Mouse (Mus musculus): ENCODE measurements around the gene Dkc1. TPM values are rescaled to one million over a fixed set of nuclear protein-coding genes. Genes with fewer than 3 reads are reported as not detected.

The Dkc1 gene
- polyA plus RNA-seq (2015; fragmentation: Nextera tagmentation; extraction: Ambion mirVana): 111 and 137 TPM in 2 replicates

- peak within 1 kb of the TSS; percentile 32 for H3K9ac ChIP-seq
- H3K4me2 ChIP-seq: peak within 1 kb of the TSS; percentile 53
- H3K4me1 ChIP-seq: no peaks in the 10 kb centered on the region
- ATAC-seq (ENCODE audit: insufficient read depth, low FRiP score, low read depth): peak; percentile 100
- no peaks in the 10 kb centered on the region for H3K27me3 ChIP-seq (replicated peaks)
- peak within 1 kb of the TSS; percentile 56 for H3K4me3 ChIP-seq (replicated peaks)
- H3K36me3 ChIP-seq: no peaks in the 10 kb centered on the region
- peak within 1 kb of the TSS; percentile 63 for H3K27ac ChIP-seq
- 17% methylated on average over 29 of the region's 29 CpGs for WGBS
- no peaks in the 10 kb centered on the region for H3K9me3 ChIP-seq
These were observed at the start of gene Dkc1 for GRCm38 (mm10) chrX:75095369-75096162. TSS of gene Dkc1 (plus strand) at chrX:75095854.

- Histone ChIP-seq H3K4me3 (replicated peaks) (no peak overlapping the region), H3K9ac (no peak overlapping the region), H3K27me3 (replicated peaks) (no peaks in the 10 kb centered on the region), H3K4me1 (no peaks in the 10 kb centered on the region), H3K36me3 (no peaks in the 10 kb centered on the region), H3K4me2 (no peak overlapping the region), H3K9me3 (no peaks in the 10 kb centered on the region), H3K27ac (no peak overlapping the region)
- no peak for ATAC-seq (ENCODE audit: insufficient read depth, low FRiP score, low read depth)
- 70% methylated on average over 1 of the region's 1 CpGs for WGBS
These were observed 49.7 kb upstream of the Dkc1 start for GRCm38 (mm10) chrX:75045931-75046330.

GRCm38 (mm10) chrX:75046921-75047635, 48.6 kb upstream of the Dkc1 start:
- Histone ChIP-seq H3K27me3 (replicated peaks) (no peaks in the 10 kb centered on the region), H3K4me1 (no peaks in the 10 kb centered on the region), H3K4me3 (replicated peaks) (no peak overlapping the region), H3K36me3 (no peaks in the 10 kb centered on the region), H3K27ac (0 out of 2 replicates have a peak overlapping the region, but pooled peaks have one; percentile 31), H3K9ac (no peak overlapping the region), H3K9me3 (no peaks in the 10 kb centered on the region), H3K4me2 (no peak overlapping the region)
- WGBS: 38% methylated on average over 3 of the region's 3 CpGs
- ATAC-seq (ENCODE audit: insufficient read depth, low FRiP score, low read depth): no peak

GRCm38 (mm10) chrX:75056120-75056775, 39.4 kb upstream of the Dkc1 start:
- no peak overlapping the region for H3K27ac ChIP-seq
- 65% methylated on average over 2 of the region's 2 CpGs for WGBS
- no peak overlapping the region for H3K4me2 ChIP-seq
- H3K36me3 ChIP-seq: no peaks in the 10 kb centered on the region
- H3K4me3 ChIP-seq (replicated peaks): no peak overlapping the region
- no peaks in the 10 kb centered on the region for H3K9me3 ChIP-seq
- no peak for ATAC-seq (ENCODE audit: insufficient read depth, low FRiP score, low read depth)
- H3K27me3 ChIP-seq (replicated peaks): no peaks in the 10 kb centered on the region
- no peaks in the 10 kb centered on the region for H3K4me1 ChIP-seq
- no peak overlapping the region for H3K9ac ChIP-seq

GRCm38 (mm10) chrX:75082351-75082750, 13.3 kb upstream of the Dkc1 start:
- H3K36me3 ChIP-seq: no peaks in the 10 kb centered on the region

GRCm38 (mm10) chrX:75083982-75084773, 11.5 kb upstream of the Dkc1 start:
- no peaks in the 10 kb centered on the region for H3K27me3 ChIP-seq (replicated peaks)
- 23% methylated on average over 26 of the region's 26 CpGs for WGBS
- no peaks in the 10 kb centered on the region for H3K9me3 ChIP-seq
- H3K9ac ChIP-seq: no peak overlapping the region
- no peaks in the 10 kb centered on the region for H3K36me3 ChIP-seq
- no peak; the same call in 1 of the 2 replicates for ATAC-seq (ENCODE audit: insufficient read depth, low FRiP score, low read depth)
- peak overlapping the region; percentile 62 for H3K4me2 ChIP-seq
- H3K27ac ChIP-seq: no peak overlapping the region; the same call in 1 of the 2 replicates
- no peaks in the 10 kb centered on the region for H3K4me1 ChIP-seq
- peak overlapping the region; percentile 50 for H3K4me3 ChIP-seq (replicated peaks)

More at GRCm38 (mm10) chrX:75082351-75082750, 13.3 kb upstream of the Dkc1 start:
- no peak overlapping the region for H3K4me3 ChIP-seq (replicated peaks)
- WGBS: 63% methylated on average over 2 of the region's 2 CpGs
- no peak overlapping the region for H3K27ac ChIP-seq
- no peak overlapping the region for H3K9ac ChIP-seq
- no peaks in the 10 kb centered on the region for H3K27me3 ChIP-seq (replicated peaks)
- ATAC-seq (ENCODE audit: insufficient read depth, low FRiP score, low read depth): no peak
- H3K4me1 ChIP-seq: no peaks in the 10 kb centered on the region
- H3K4me2 ChIP-seq: no peak overlapping the region
- H3K9me3 ChIP-seq: no peaks in the 10 kb centered on the region

GRCm38 (mm10) chrX:75084774-75085508, 10.7 kb upstream of the Dkc1 start, which contains the start of gene Gab3:
TSS of gene Gab3 (minus strand) at chrX:75085458.
- ATAC-seq (ENCODE audit: insufficient read depth, low FRiP score, low read depth): peak; percentile 84
- Histone ChIP-seq H3K36me3 (no peaks in the 10 kb centered on the region), H3K4me3 (replicated peaks) (peak within 1 kb of the TSS; percentile 50), H3K9ac (no peak within 1 kb of the TSS), H3K9me3 (no peaks in the 10 kb centered on the region), H3K4me2 (peak within 1 kb of the TSS; percentile 62), H3K4me1 (no peaks in the 10 kb centered on the region), H3K27ac (no peak within 1 kb of the TSS; the same call in 1 of the 2 replicates), H3K27me3 (replicated peaks) (no peaks in the 10 kb centered on the region)
- 13% methylated on average over 6 of the region's 17 CpGs for WGBS

- Histone ChIP-seq H3K9me3 (no peaks in the 10 kb centered on the region), H3K4me3 (replicated peaks) (no peak overlapping the region), H3K4me2 (no peak overlapping the region), H3K9ac (no peak overlapping the region), H3K36me3 (no peaks in the 10 kb centered on the region), H3K4me1 (no peaks in the 10 kb centered on the region), H3K27ac (no peak overlapping the region), H3K27me3 (replicated peaks) (no peaks in the 10 kb centered on the region)
- ATAC-seq (ENCODE audit: insufficient read depth, low FRiP score, low read depth): no peak
- 36% methylated on average over 1 of the region's 1 CpGs for WGBS
These were observed 10.0 kb upstream of the Dkc1 start for GRCm38 (mm10) chrX:75085654-75086053.

- peak overlapping the region; percentile 32 for H3K9ac ChIP-seq
- no peak; the same call in 1 of the 2 replicates for ATAC-seq (ENCODE audit: insufficient read depth, low FRiP score, low read depth)
- 17% methylated on average over 23 of the region's 23 CpGs for WGBS
- peak overlapping the region; percentile 53 for H3K4me2 ChIP-seq
- H3K27me3 ChIP-seq (replicated peaks): no peaks in the 10 kb centered on the region
- H3K36me3 ChIP-seq: no peaks in the 10 kb centered on the region
- peak overlapping the region; percentile 63 for H3K27ac ChIP-seq
- no peaks in the 10 kb centered on the region for H3K9me3 ChIP-seq
- no peaks in the 10 kb centered on the region for H3K4me1 ChIP-seq
- H3K4me3 ChIP-seq (replicated peaks): peak overlapping the region; percentile 56
These were observed 613 bp downstream of the Dkc1 start for GRCm38 (mm10) chrX:75096163-75096770.

- Histone ChIP-seq H3K4me2 (no peak overlapping the region), H3K4me1 (no peaks in the 10 kb centered on the region), H3K4me3 (replicated peaks) (no peak overlapping the region), H3K9me3 (no peaks in the 10 kb centered on the region), H3K27ac (no peak overlapping the region), H3K36me3 (no peaks in the 10 kb centered on the region), H3K9ac (no peak overlapping the region), H3K27me3 (replicated peaks) (no peaks in the 10 kb centered on the region)
- ATAC-seq (ENCODE audit: insufficient read depth, low FRiP score, low read depth): no peak
- WGBS: 88% methylated on average over 8 of the region's 8 CpGs
These were observed 3.1 kb downstream of the Dkc1 start for GRCm38 (mm10) chrX:75098799-75099198.

Data from stomach, embryonic 15.5 days (tissue).